Mouse (Mus musculus) forebrain, embryonic 15.5 days (tissue): ENCODE measurements at regions not wholly inside any gene's neighbourhood (a gene's known extent, or its start where the extent isn't known, plus 50 kb on each side); places are given as distances from the start of the nearest gene placed in this dataset.

Source experiments
- ATAC-seq: fragments of 200-750 bp; cut with Nextera tagmentation; replicated peaks from 2 replicates; pipeline ENCODE4 v1.8.0; 2017; ENCODE audit warnings: mild to moderate bottlenecking, moderate TSS enrichment, moderate library complexity
- H3K27ac ChIP-seq: fragments of 300-500 bp; sonication (generic); replicated peaks from 2 replicates; pipeline ENCODE4 v1.5.1; 2015; ENCODE audit warnings: mild to moderate bottlenecking, inconsistent platforms
- H3K27me3 ChIP-seq: fragments of 300-500 bp; sonication (generic); 2 replicates; pipeline ENCODE4 v1.6.1; 2015; ENCODE audit warnings: inconsistent platforms
- H3K36me3 ChIP-seq: fragments of 300-500 bp; sonication (generic); 2 replicates; pipeline ENCODE4 v1.6.1; 2015; ENCODE audit warnings: mild to moderate bottlenecking, inconsistent platforms
- H3K4me1 ChIP-seq: fragments of 300-500 bp; sonication (generic); 2 replicates; pipeline ENCODE4 v1.6.1; 2015; ENCODE audit warnings: inconsistent platforms
- H3K4me2 ChIP-seq: fragments of 300-500 bp; sonication (generic); replicated peaks from 2 replicates; pipeline ENCODE4 v1.6.1; 2015; ENCODE audit warnings: mild to moderate bottlenecking, inconsistent platforms
- H3K4me3 ChIP-seq: fragments of 300-500 bp; sonication (generic); 2 replicates; pipeline ENCODE4 v1.5.1; 2015; ENCODE audit warnings: mild to moderate bottlenecking, inconsistent platforms
- H3K9ac ChIP-seq: fragments of 300-500 bp; sonication (generic); replicated peaks from 2 replicates; pipeline ENCODE4 v1.6.1; 2015; ENCODE audit warnings: mild to moderate bottlenecking, inconsistent platforms
- H3K9me3 ChIP-seq: fragments of 300-500 bp; sonication (generic); 2 replicates; pipeline ENCODE4 v1.6.1; 2016; ENCODE audit warnings: inconsistent platforms
- WGBS: fragments of 180-500 bp; shearing (Covaris S2); methylation state at CpG from one replicate; pipeline ENCODE4 v1.1.7; 2015; ENCODE audit warnings: mixed read lengths; 5-methylcytosine and 5-hydroxymethylcytosine counted together

DNA sequence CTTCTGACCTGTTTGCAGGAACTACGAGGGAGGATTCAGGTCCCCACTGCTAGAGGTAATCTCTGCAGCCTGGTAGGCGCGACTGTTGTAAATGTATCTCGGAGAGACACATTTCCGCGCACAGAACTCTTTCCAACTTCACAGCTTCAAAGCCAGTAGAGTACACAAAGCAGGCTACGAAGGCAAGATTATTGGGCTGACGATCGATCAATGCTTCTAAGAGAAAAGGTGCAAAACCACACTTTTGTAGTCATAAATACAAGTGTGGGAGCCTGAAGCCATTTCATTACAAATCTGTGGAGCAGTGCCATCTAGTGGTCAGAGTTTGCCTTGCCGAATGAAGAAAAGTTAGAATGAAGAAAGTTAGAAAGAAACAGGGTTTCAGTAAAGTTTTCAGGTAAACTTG, 118.9 kb upstream of the Zc3h12c start:
- Histone ChIP-seq H3K9me3 (no peaks in the 10 kb centered on the region), H3K9ac (peak overlapping the region; percentile 40), H3K4me2 (peak overlapping the region; percentile 46), H3K27ac (no peak overlapping the region), H3K36me3 (no peaks in the 10 kb centered on the region), H3K27me3 (peaks cover 4% of the 10 kb centered on the region; the same call in 1 of the 2 replicates), H3K4me3 (peak overlapping the region; percentile 29), H3K4me1 (peaks cover 15% of the 10 kb centered on the region)
- 0 out of 2 replicates have a peak, but pooled peaks have one; percentile 31 for ATAC-seq
- WGBS: 5% methylated on average over 10 of the region's 10 CpGs

DNA sequence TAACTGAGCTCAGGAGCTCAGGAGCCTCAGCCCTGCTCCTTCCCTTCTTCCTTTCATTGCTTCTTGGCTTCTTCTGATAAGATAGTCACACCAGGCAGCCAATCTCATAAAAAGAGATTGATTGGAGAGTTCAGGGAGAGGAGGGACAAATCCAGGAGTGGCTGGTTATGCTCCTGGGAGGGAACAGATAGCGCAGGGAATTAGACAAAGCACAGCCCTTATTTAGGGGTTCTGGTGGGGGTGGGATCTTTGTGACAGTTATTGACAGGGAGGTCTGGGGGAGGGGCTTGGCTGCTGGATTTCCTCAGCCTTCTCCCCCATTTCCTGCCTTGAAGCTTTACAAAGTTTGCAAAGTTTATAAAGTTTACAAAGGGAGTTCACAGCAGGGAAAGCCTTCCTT, 117.7 kb upstream of the Zc3h12c start:
- H3K9ac ChIP-seq: no peak overlapping the region
- no peaks in the 10 kb centered on the region for H3K9me3 ChIP-seq
- ATAC-seq: 0 out of 2 replicates have a peak, but pooled peaks have one; percentile 12
- H3K4me2 ChIP-seq: 0 out of 2 replicates have a peak overlapping the region, but pooled peaks have one; percentile 5
- H3K4me1 ChIP-seq: peaks cover 15% of the 10 kb centered on the region
- no peak overlapping the region; the same call in 1 of the 2 replicates for H3K27ac ChIP-seq
- no peaks in the 10 kb centered on the region for H3K36me3 ChIP-seq
- H3K4me3 ChIP-seq: no peak overlapping the region
- WGBS: 29% methylated on average over 1 of the region's 1 CpGs
- peaks cover 4% of the 10 kb centered on the region; the same call in 1 of the 2 replicates for H3K27me3 ChIP-seq

DNA sequence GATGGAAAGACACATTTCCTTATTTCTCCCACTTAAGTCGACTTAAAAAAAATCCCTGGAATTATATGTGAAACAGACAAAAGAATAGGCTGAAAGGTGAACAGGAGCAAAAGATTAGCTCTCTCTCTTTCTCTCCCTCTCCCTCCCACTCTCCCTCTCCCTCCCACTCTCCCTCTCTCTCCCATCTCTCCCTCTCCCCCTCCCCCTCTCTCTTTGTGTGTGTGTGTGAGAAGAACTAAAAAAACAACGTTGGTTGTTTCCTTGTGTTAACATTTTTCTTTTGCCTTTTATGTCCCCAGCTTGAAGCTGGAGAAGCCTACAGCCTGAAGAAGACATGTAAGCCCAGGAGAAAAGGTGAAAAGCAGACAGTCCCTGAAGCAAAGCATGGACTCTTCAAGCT, 115.2 kb upstream of the Zc3h12c start:
- H3K27ac ChIP-seq: no peak overlapping the region
- peaks cover 24% of the 10 kb centered on the region for H3K4me1 ChIP-seq
- WGBS: 3% methylated on average over 2 of the region's 2 CpGs
- H3K9ac ChIP-seq: no peak overlapping the region
- H3K27me3 ChIP-seq: peaks cover 4% of the 10 kb centered on the region; the same call in 1 of the 2 replicates
- ATAC-seq: no peak
- no peak overlapping the region for H3K4me3 ChIP-seq
- H3K4me2 ChIP-seq: no peak overlapping the region
- H3K36me3 ChIP-seq: no peaks in the 10 kb centered on the region
- H3K9me3 ChIP-seq: no peaks in the 10 kb centered on the region

DNA sequence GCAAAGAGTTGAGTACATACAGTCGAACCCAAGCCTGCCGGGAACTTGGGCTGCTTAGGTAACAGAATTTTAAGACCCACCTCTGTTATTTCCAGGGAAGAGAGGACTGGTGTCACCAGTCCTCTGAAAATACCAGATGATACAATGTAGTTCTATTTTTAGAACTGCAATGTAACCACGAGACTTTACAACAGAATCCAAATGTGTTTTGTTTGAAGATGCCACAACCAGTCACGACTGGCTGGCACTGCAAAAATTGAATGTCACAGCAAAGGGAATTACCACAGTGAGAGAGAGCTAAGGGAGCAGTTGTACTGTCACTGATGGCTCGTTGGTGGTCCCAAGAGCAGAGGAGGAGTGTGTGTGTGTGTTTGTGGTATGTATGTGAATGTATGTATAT, 112.6 kb upstream of the Zc3h12c start:
- Histone ChIP-seq H3K9ac (no peak overlapping the region), H3K4me2 (no peak overlapping the region), H3K36me3 (no peaks in the 10 kb centered on the region), H3K4me1 (peaks cover 34% of the 10 kb centered on the region), H3K27ac (no peak overlapping the region), H3K9me3 (no peaks in the 10 kb centered on the region), H3K27me3 (no peaks in the 10 kb centered on the region), H3K4me3 (no peak overlapping the region)
- WGBS: 56% methylated on average over 5 of the region's 5 CpGs
- no peak for ATAC-seq

DNA sequence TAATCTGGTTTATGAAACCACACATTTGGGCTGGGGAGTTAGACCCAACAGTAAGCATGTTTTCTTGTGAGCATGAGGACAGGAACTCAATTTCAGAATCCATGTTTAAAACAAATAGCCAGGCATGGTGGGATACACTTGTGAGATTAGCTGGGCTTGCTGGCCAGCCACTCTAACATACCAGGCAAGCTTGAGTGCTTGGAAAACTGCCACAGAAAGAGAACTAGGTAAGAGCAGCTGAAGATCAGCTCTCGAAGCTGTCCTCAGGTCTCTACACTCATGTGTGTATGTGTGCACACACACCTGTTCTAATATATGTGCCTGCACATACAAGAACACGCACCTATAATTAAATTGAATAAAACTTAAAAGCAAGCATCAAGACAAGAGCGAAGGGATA, 112.2 kb upstream of the Zc3h12c start:
- Histone ChIP-seq H3K27me3 (no peaks in the 10 kb centered on the region), H3K4me2 (no peak overlapping the region), H3K36me3 (no peaks in the 10 kb centered on the region), H3K27ac (no peak overlapping the region), H3K9me3 (no peaks in the 10 kb centered on the region), H3K4me3 (no peak overlapping the region), H3K9ac (no peak overlapping the region), H3K4me1 (peaks cover 29% of the 10 kb centered on the region)
- 91% methylated on average over 3 of the region's 3 CpGs for WGBS
- no peak for ATAC-seq

DNA sequence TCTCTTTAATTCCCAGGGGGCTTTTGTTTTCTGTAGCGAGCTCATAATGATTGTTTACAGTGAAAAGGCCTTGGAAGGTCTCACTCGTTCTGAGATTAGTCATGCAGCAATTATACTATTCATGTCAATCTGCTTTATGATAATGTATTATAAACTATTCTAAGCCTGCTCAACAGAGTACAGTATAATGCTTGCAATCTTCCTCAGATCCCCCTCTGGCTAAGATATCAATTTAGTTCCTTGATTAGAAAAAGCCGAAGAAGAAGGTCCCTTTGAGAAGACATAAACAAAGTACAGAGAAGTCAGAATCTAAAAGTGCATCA, 110.3 kb upstream of the Zc3h12c start:
- peaks cover 25% of the 10 kb centered on the region for H3K4me1 ChIP-seq
- WGBS: 2% methylated on average over 3 of the region's 3 CpGs
- no peaks in the 10 kb centered on the region for H3K27me3 ChIP-seq
- peak overlapping the region; percentile 88 for H3K27ac ChIP-seq
- peak overlapping the region; percentile 27 for H3K4me2 ChIP-seq
- H3K36me3 ChIP-seq: no peaks in the 10 kb centered on the region
- no peaks in the 10 kb centered on the region for H3K9me3 ChIP-seq
- H3K4me3 ChIP-seq: no peak overlapping the region
- H3K9ac ChIP-seq: no peak overlapping the region
- peak; percentile 68 for ATAC-seq

DNA sequence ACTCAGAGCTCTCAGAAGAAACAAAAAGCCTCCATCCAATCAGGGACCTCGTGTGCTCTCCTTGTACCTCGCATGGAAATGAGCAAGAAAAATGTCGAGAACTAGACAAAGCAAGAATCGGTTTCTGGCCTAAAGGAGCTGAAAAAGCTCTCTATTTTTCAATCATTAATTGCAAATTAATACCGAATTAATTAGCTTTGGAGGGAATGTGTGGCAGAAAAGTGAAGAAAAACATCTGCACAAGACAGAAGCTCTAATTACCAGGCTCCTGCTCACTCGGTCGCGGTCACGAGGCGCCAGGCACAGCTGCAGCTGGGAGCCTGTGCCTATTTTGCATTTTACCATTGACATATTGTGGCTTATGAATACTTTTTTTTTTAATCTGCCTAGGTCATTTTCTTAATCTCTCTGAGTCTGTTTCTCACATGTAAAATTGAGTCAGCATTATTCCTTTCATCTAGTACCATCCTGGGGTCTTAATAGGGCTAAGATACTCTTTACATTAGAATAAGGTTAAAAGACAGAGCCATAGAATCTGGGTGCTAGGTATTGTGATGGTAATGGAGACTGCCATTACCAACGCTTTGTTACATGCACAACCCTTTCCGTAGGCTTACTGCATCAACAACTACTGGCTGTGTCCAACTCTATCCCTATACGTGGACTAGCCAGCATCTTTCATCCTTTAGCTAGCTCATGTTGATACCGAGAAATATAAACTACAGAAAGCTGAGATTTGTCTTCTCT, 109.8 kb upstream of the Zc3h12c start:
- peak overlapping the region; percentile 88 for H3K27ac ChIP-seq
- H3K9ac ChIP-seq: no peak overlapping the region
- peak overlapping the region; percentile 27 for H3K4me2 ChIP-seq
- H3K4me3 ChIP-seq: no peak overlapping the region
- no peaks in the 10 kb centered on the region for H3K27me3 ChIP-seq
- ATAC-seq: peak; percentile 90
- 2% methylated on average over 14 of the region's 14 CpGs for WGBS
- H3K36me3 ChIP-seq: no peaks in the 10 kb centered on the region
- no peaks in the 10 kb centered on the region for H3K9me3 ChIP-seq
- peaks cover 25% of the 10 kb centered on the region for H3K4me1 ChIP-seq

DNA sequence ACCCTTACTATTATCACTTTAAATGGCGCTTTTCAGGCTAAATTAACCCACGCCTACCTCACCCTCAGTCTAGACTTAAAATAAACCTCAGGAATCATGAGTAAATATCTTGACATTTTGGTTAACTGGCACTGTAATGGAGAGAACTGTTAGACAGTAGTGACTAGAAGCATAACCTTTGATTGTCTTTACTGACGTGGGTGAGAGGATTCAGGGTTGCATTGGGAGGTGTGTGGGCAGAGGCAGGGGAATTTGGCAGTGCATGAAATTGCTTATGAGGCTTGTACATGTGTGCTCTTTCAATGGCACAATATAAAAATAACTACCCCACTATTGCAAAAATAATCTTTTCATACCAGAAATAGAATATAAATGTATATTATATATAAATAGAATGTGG, 105.6 kb upstream of the Zc3h12c start:
- H3K4me3 ChIP-seq: no peak overlapping the region
- H3K27ac ChIP-seq: no peak overlapping the region
- ATAC-seq: no peak
- no peaks in the 10 kb centered on the region for H3K36me3 ChIP-seq
- 77% methylated on average over 3 of the region's 3 CpGs for WGBS
- no peaks in the 10 kb centered on the region for H3K27me3 ChIP-seq
- H3K9me3 ChIP-seq: no peaks in the 10 kb centered on the region
- H3K9ac ChIP-seq: no peak overlapping the region
- H3K4me1 ChIP-seq: peaks cover 21% of the 10 kb centered on the region
- H3K4me2 ChIP-seq: no peak overlapping the region

DNA sequence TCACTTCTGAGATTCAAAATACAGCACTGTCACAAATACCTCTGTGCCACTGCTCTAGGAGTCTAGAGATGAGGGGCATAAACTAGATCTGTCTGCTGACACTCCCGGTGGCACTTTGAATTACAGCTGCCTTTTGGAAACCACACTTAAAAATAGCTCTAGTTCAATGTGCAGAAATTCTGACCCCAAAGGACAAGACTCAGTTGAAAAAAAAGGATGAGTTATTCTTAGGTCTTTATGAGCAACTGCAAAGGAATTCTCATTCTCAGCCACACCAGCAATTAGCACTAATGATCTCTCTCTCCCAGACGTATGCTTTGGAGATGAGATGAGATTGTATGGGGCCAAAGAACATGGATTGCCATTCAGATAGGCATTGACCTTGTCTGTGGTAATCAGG, 104.3 kb upstream of the Zc3h12c start:
- Histone ChIP-seq H3K9me3 (no peaks in the 10 kb centered on the region), H3K4me2 (no peak overlapping the region), H3K27ac (no peak overlapping the region), H3K4me3 (no peak overlapping the region), H3K4me1 (peaks cover 7% of the 10 kb centered on the region), H3K9ac (no peak overlapping the region), H3K27me3 (no peaks in the 10 kb centered on the region), H3K36me3 (no peaks in the 10 kb centered on the region)
- 52% methylated on average over 2 of the region's 2 CpGs for WGBS
- ATAC-seq: no peak

DNA sequence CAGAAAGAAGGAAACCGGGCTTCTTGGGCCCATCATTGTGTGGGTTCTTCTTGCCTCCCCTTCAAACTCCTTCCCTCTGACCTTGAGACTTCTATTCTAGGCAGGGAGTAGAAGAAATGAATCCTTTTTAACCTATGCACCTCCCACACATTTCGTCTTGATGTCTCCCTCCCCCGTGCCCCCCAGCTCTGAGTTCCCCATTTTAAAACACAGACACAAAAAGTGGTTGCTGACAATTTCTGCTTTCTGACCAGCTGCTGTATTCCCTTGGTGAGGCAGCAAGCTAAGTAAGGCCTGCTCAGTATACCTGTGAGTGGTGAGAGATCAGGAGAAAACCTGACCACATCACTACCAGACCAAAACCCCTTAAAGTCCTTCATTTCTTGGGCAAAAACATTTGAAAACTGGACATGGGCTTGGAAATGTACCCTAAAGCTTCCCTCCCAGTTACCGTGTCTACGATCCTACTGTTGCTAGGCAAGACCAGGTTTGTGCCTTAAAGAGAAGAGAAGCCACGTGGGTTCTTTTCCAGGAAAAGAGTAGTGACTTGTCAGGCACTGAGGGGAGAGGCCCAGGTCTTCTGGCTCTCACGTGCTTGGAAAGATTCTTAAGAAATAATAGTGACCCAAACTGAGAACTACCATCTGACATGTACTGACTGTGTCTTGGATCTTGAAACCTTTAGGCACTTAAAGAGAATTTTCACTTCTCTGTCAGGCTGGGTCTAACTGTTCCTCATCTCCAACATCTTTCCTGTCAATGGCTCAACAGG, 103.2 kb upstream of the Zc3h12c start:
- 87% methylated on average over 7 of the region's 7 CpGs for WGBS
- Histone ChIP-seq H3K27me3 (no peaks in the 10 kb centered on the region), H3K4me1 (no peaks in the 10 kb centered on the region), H3K4me2 (no peak overlapping the region), H3K4me3 (no peak overlapping the region), H3K9ac (no peak overlapping the region), H3K27ac (no peak overlapping the region), H3K9me3 (no peaks in the 10 kb centered on the region), H3K36me3 (no peaks in the 10 kb centered on the region)
- ATAC-seq: no peak

DNA sequence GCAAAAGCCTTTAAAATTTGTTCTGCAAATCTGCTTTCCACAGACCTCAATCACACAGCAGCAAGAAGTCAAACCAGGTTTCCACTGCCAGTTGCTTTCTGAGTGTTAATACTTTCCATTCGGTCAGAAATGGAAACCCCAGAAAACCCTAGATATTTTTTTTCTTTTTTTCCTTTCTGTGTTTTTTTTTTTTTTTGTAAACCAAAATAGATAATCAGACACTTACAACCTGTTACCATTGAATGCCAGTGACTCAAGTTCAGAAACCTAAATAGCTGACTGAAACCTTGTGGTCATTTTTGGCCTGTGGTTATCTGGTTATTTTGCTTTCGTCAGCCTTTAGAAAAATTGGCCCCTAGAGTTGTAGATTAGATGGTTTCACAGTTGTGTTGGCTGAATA, 93.2 kb upstream of the Zc3h12c start:
- whole genome bisulfite sequencing: 93% methylated on average over 2 of the region's 2 CpGs
- ATAC-seq: no peak

DNA sequence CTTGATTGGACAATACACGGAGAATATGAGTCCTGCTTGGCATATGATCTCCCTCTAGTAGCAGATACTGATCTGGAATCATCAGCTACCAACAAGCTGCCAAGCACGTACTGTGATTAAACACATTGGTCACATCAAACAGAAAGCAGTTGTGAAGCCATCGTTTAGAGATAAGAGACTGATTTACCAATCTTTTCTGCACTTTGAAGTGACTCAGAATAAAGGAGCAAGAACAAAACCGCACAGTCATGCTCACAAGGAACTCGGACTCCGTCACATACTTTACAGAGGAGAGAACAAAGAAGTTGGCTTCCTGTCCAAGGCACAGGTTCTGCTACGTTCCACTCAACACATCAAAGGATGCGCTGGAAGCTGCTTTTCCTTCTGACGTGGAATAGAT, 91.1 kb upstream of the Zc3h12c start:
- no peak overlapping the region for H3K9ac ChIP-seq
- no peak for ATAC-seq
- H3K4me2 ChIP-seq: no peak overlapping the region
- H3K27ac ChIP-seq: no peak overlapping the region
- H3K4me1 ChIP-seq: 0 out of 2 replicates have a peak, but pooled peaks cover 2% of the 10 kb centered on the region
- 65% methylated on average over 9 of the region's 9 CpGs for WGBS
- no peak overlapping the region for H3K4me3 ChIP-seq
- H3K36me3 ChIP-seq: no peaks in the 10 kb centered on the region
- H3K27me3 ChIP-seq: no peaks in the 10 kb centered on the region
- H3K9me3 ChIP-seq: no peaks in the 10 kb centered on the region

More for the DNA sequence above, 93.2 kb upstream of the Zc3h12c start:
- Histone ChIP-seq H3K36me3 (no peaks in the 10 kb centered on the region), H3K27me3 (no peaks in the 10 kb centered on the region), H3K4me1 (no peaks in the 10 kb centered on the region), H3K9me3 (no peaks in the 10 kb centered on the region), H3K4me2 (no peak overlapping the region), H3K27ac (no peak overlapping the region), H3K4me3 (no peak overlapping the region), H3K9ac (no peak overlapping the region)
